Mouse (Mus musculus): ENCODE results near the gene Ager.

DNA sequence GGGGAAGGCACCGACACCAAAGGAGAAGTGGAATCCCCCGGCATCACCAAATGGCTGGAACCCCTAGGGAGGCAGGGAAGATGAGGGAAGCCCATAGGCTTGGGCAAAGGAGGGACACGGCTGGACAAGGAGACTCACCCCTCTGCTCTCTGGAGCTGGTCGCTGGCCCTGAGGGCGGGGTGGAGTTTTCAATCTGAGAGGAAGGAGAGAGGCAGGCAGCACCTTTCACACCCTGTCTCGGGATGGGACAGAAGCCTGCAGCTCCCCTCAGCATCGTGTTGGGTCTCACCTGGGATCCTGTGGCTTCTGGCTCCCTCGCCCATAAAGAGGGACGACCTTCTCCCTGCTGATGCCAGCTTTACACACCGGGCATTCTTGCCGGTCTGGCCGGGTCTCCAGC, 4.1 kb downstream of the Ager start:
- no peak for TF ChIP-seq CTCF (IDR thresholded peaks at IDR 0.05; ENCODE audit: low read depth, low read length)
- TF ChIP-seq EP300 (IDR thresholded peaks at IDR 0.05; ENCODE audit: insufficient read depth, low read depth, low read length), result no peak
